Mouse (Mus musculus): ENCODE results near the gene Iqcn. TPM values are rescaled to one million over a fixed set of nuclear protein-coding genes. Genes with fewer than 3 reads are reported as not detected.

Gene Iqcn
- polyA plus RNA-seq, 1 experiment from 2014 or later: 0.05 TPM

DNA sequence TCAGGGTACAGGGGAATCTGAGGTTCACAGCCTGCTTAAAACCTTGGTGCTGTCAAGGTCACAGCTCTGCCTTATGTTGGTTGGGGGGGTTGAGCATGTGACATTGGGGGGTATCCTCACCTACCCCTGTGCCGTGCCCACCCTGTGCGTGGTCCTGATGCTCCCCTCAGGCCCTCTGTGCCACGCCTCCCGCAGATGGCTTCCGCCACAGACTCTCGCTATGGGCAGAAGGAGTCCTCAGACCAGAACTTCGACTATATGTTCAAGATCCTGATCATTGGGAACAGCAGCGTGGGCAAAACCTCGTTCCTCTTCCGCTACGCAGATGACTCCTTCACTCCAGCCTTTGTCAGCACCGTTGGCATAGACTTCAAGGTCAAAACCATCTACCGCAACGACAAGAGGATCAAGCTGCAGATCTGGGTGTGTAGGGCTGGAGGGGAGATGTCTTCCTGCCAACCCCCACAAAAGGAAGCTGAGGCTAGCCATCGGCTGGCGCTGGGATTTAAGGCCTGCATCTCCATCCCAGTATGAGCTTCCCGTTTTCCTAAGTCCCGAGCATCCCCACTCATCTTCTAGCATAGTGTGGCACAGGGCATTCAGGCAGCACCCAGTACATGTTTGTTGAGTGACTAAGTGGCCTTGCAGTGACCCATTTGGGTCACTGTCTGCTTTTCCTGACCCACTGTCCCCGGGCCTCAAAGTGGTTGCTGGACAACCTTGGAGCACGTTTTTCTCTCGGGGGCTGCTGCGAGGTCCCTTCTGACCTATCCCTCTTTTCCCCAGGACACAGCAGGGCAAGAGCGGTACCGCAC, 52.6 kb downstream of the Iqcn start:
- Histone ChIP-seq H3K4me2 (ENCODE audit: low read length) (peak overlapping the region; percentile 98), H3K4me3 (ENCODE audit: low read depth, low read length) (peak overlapping the region; percentile 76; the same call in 1 of the 2 replicates), H3K4me1 (replicated peaks; ENCODE audit: control insufficient read depth, insufficient read depth, low read length) (peaks cover 32% of the 10 kb centered on the region), H3K9ac (ENCODE audit: low read length) (peak overlapping the region; percentile 71; the same call in 1 of the 2 replicates), H3K27me3 (replicated peaks; ENCODE audit: control insufficient read depth, insufficient read depth, low read length) (no peaks in the 10 kb centered on the region), H3K27ac (ENCODE audit: low read depth) (no peak overlapping the region), H3K9me3 (ENCODE audit: control insufficient read depth, low read length) (no peaks in the 10 kb centered on the region), H3K36me3 (ENCODE audit: control insufficient read depth, insufficient read depth, low read length) (peaks cover 27% of the 10 kb centered on the region)
- DNase-seq (ENCODE audit: low spot score) (no peak), ATAC-seq (replicated peaks; ENCODE audit: low FRiP score, low TSS enrichment, low read depth) (no peak)
- WGBS: 85% methylated on average over 24 of the region's 24 CpGs

- Histone ChIP-seq H3K36me3 (ENCODE audit: control insufficient read depth, insufficient read depth, low read length) (peaks cover 27% of the 10 kb centered on the region), H3K9ac (ENCODE audit: low read length) (no peak overlapping the region), H3K27ac (ENCODE audit: low read depth) (no peak overlapping the region), H3K4me1 (replicated peaks; ENCODE audit: control insufficient read depth, insufficient read depth, low read length) (peaks cover 36% of the 10 kb centered on the region), H3K4me3 (ENCODE audit: low read depth, low read length) (no peak overlapping the region), H3K27me3 (replicated peaks; ENCODE audit: control insufficient read depth, insufficient read depth, low read length) (no peaks in the 10 kb centered on the region), H3K9me3 (ENCODE audit: control insufficient read depth, low read length) (no peaks in the 10 kb centered on the region), H3K4me2 (ENCODE audit: low read length) (no peak overlapping the region)
- ATAC-seq (replicated peaks; ENCODE audit: low FRiP score, low TSS enrichment, low read depth) (no peak), DNase-seq (ENCODE audit: low spot score) (no peak)
- 94% methylated on average over 6 of the region's 6 CpGs for WGBS
Measured at GRCm38 (mm10) chr8:70756476-70757040, 53.3 kb downstream of the Iqcn start.

- Histone ChIP-seq H3K36me3 (ENCODE audit: control insufficient read depth, insufficient read depth, low read length) (peaks cover 31% of the 10 kb centered on the region), H3K27me3 (replicated peaks; ENCODE audit: control insufficient read depth, insufficient read depth, low read length) (no peaks in the 10 kb centered on the region), H3K9me3 (ENCODE audit: control insufficient read depth, low read length) (no peaks in the 10 kb centered on the region), H3K4me1 (replicated peaks; ENCODE audit: control insufficient read depth, insufficient read depth, low read length) (peaks cover 32% of the 10 kb centered on the region), H3K4me3 (ENCODE audit: low read depth, low read length) (no peak overlapping the region), H3K27ac (ENCODE audit: low read depth) (no peak overlapping the region), H3K9ac (ENCODE audit: low read length) (no peak overlapping the region), H3K4me2 (ENCODE audit: low read length) (no peak overlapping the region)
- WGBS: 75% methylated on average over 22 of the region's 22 CpGs
- no peak for ATAC-seq (replicated peaks; ENCODE audit: low FRiP score, low TSS enrichment, low read depth)
- DNase-seq (ENCODE audit: low spot score): no peak
Measured at GRCm38 (mm10) chr8:70757523-70758307, 54.5 kb downstream of the Iqcn start.

GRCm38 (mm10) chr8:70758308-70758615, 55.0 kb downstream of the Iqcn start:
- peaks cover 27% of the 10 kb centered on the region for H3K4me1 ChIP-seq (replicated peaks; ENCODE audit: control insufficient read depth, insufficient read depth, low read length)
- no peak for DNase-seq (ENCODE audit: low spot score)
- WGBS: 88% methylated on average over 7 of the region's 7 CpGs

DNA sequence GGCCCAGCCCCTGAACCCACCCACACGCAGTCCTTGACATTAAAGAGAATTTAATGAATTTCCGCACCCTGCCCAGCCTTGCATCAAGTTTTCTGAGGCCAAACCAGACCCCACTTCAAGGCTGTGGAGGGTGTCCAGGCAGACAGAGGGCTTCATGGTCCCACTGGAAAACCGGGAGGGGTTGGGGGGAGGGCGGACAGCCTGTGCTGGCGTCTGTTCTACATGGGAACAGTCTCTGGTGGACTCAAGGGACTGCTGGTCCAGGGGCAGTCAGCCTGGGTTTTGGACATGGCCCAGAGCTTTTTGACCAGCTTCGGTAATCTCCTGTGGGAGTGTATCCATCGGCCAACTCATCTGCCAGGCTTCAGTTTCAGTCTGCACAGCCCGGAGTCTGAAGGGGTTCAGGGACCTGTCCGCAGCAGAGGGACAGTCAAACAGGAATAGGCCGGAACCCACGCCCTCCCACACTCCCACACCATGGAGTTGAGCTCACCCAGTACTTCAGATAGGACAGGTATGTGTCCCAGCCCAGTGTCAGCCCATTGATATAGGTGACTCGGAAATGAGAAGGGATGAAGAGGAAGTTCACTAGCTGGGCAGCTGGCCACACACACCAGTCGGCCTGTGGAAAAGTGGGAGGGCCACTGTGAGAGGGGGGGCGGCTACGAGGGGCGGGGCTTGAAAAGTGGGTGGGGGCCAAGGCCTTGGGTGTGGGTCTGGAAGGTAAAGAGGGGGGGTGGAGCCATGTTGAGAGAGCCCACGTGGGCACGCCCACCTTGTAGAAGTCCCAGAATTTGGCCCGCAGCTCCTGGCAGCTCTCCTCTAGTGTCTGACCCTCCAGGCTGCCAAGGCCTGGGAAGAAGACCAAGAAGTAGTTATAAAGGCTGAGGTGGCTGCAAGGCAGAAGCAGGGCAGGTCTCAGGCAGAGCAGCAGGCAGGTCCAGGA, 55.6 kb downstream of the Iqcn start:
- Histone ChIP-seq H3K4me3 (ENCODE audit: low read depth, low read length) (no peak overlapping the region), H3K9ac (ENCODE audit: low read length) (no peak overlapping the region)
- WGBS: 69% methylated on average over 19 of the region's 19 CpGs

More at GRCm38 (mm10) chr8:70758308-70758615, 55.0 kb downstream of the Iqcn start:
- Histone ChIP-seq H3K36me3 (ENCODE audit: control insufficient read depth, insufficient read depth, low read length) (peaks cover 36% of the 10 kb centered on the region), H3K4me3 (ENCODE audit: low read depth, low read length) (no peak overlapping the region), H3K9ac (ENCODE audit: low read length) (no peak overlapping the region), H3K27me3 (replicated peaks; ENCODE audit: control insufficient read depth, insufficient read depth, low read length) (no peaks in the 10 kb centered on the region), H3K9me3 (ENCODE audit: control insufficient read depth, low read length) (no peaks in the 10 kb centered on the region), H3K27ac (ENCODE audit: low read depth) (no peak overlapping the region), H3K4me2 (ENCODE audit: low read length) (no peak overlapping the region)
- no peak for ATAC-seq (replicated peaks; ENCODE audit: low FRiP score, low TSS enrichment, low read depth)

DNA sequence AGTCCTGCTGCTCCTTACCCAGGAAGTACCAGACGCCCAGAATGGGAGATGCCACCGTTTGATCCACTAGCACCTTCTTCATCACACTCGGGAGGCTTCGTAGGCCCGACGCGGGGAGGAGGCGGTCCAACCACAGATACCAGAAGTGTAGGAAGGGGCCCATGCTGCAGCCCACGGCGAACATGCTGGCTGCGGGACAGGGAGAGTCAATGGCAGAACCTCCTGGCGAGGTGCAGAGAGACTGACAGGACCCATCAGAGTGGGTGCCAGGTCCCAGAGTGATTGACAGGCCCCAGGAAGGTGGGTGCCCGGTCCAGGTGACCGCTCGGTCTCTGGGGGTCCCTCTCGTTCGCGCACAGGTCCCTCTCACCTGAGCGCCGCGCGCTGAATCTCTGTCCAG, 57.1 kb downstream of the Iqcn start:
- no peaks in the 10 kb centered on the region for H3K27me3 ChIP-seq (replicated peaks; ENCODE audit: control insufficient read depth, insufficient read depth, low read length)
- H3K9me3 ChIP-seq (ENCODE audit: control insufficient read depth, low read length): no peaks in the 10 kb centered on the region
- peak overlapping the region; percentile 97 for H3K4me2 ChIP-seq (ENCODE audit: low read length)
- peak overlapping the region; percentile 71 for H3K9ac ChIP-seq (ENCODE audit: low read length)
- H3K4me3 ChIP-seq (ENCODE audit: low read depth, low read length): peak overlapping the region; percentile 65
- peak; percentile 4; the same call in 1 of the 2 replicates for ATAC-seq (replicated peaks; ENCODE audit: low FRiP score, low TSS enrichment, low read depth)
- H3K4me1 ChIP-seq (replicated peaks; ENCODE audit: control insufficient read depth, insufficient read depth, low read length): peaks cover 18% of the 10 kb centered on the region
- H3K27ac ChIP-seq (ENCODE audit: low read depth): peak overlapping the region; percentile 54; the same call in 1 of the 2 replicates
- peak; percentile 71 for DNase-seq (ENCODE audit: low spot score)
- WGBS: 1% methylated on average over 22 of the region's 22 CpGs
- H3K36me3 ChIP-seq (ENCODE audit: control insufficient read depth, insufficient read depth, low read length): peaks cover 36% of the 10 kb centered on the region

More for the DNA sequence above, 55.6 kb downstream of the Iqcn start:
- Histone ChIP-seq H3K4me1 (replicated peaks; ENCODE audit: control insufficient read depth, insufficient read depth, low read length) (peaks cover 23% of the 10 kb centered on the region), H3K36me3 (ENCODE audit: control insufficient read depth, insufficient read depth, low read length) (peaks cover 36% of the 10 kb centered on the region), H3K27ac (ENCODE audit: low read depth) (no peak overlapping the region), H3K9me3 (ENCODE audit: control insufficient read depth, low read length) (no peaks in the 10 kb centered on the region), H3K4me2 (ENCODE audit: low read length) (no peak overlapping the region), H3K27me3 (replicated peaks; ENCODE audit: control insufficient read depth, insufficient read depth, low read length) (no peaks in the 10 kb centered on the region)
- ATAC-seq (replicated peaks; ENCODE audit: low FRiP score, low TSS enrichment, low read depth) (no peak), DNase-seq (ENCODE audit: low spot score) (no peak)

DNA sequence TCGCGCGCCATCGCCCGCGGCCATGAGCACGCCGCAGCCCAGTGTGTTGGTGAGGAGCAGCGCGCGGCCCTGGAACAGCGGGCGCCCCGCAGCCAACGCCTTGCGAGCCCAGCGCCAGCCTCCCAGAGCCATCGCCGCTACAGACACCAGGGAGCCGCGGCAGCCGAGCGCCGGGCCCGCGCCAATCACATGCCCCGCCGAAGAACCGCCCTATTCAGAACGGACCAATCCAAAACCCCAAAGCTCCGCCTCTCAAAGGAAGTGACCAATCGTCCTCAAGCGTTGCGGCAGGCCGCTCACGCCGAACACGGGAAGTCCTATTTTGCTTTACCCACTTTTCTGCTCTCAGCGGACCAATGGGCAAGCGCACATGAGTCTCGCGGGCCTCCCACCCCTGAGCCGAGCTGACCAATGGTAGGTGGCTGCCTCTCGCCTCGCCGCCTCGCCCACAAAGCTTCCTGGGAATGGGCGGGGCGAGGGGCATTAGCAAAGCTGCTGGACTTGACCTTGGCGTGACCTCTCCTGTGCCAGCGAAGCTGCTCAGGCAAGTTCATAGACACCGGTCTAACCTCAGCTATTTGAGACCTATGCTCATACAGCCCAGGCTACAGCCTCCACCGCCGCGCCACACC, 57.6 kb downstream of the Iqcn start, which contains the start of gene Mpv17l2:
Gene Mpv17l2, minus strand, starts transcription at position 172 of the 632 bp plus-strand sequence.
- WGBS: 1% methylated on average over 54 of the region's 55 CpGs
- ATAC-seq (replicated peaks; ENCODE audit: low FRiP score, low TSS enrichment, low read depth): peak; percentile 91

More for the DNA sequence above, 57.6 kb downstream of the Iqcn start, which contains the start of gene Mpv17l2:
- peak; percentile 91 for DNase-seq (ENCODE audit: low spot score)
- Histone ChIP-seq H3K4me3 (ENCODE audit: low read depth, low read length) (peak within 1 kb of the TSS; percentile 65), H3K27ac (ENCODE audit: low read depth) (peak within 1 kb of the TSS; percentile 69), H3K36me3 (ENCODE audit: control insufficient read depth, insufficient read depth, low read length) (peaks cover 35% of the 10 kb centered on the region), H3K9ac (ENCODE audit: low read length) (peak within 1 kb of the TSS; percentile 71), H3K4me2 (ENCODE audit: low read length) (peak within 1 kb of the TSS; percentile 97), H3K27me3 (replicated peaks; ENCODE audit: control insufficient read depth, insufficient read depth, low read length) (no peaks in the 10 kb centered on the region), H3K4me1 (replicated peaks; ENCODE audit: control insufficient read depth, insufficient read depth, low read length) (peaks cover 21% of the 10 kb centered on the region), H3K9me3 (ENCODE audit: control insufficient read depth, low read length) (no peaks in the 10 kb centered on the region)

Measured in intestine, embryonic 14.5 days (tissue).